In the genomic region with DNA sequence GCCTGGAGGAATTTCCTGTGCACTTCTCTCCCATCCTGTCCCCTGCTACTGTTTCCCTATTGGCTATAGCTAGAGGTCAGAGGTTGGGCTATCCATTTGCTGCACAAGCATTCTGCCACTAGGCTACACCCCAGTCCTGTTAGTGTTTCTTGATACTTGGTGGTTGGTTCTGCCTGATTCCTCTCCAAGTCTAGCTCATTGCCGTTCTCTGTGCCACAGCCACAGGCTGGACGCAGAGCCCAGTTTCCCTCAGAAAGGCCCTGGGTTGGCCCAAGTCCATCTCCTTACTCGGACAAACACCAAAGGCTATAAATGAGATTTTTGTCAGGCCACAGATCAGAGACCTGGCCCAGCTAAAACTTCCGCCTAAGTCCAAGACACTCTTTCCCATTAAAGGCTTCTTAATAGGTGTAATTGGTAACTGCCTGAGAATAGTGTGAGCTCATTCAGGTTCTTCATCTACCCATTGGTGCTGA, we compare ENCODE assay signal across 11 mouse cellular contexts.
DNase-seq lines count a peak whose midpoint lies in the region; ATAC-seq and TF ChIP-seq lines count a peak whose summit lies in the region.
"Had no signal": no experiment of that assay in that cellular context is flagged by ENCODE, and none has a peak within 500 bp of the region (broad histone marks: within the 10 kb centered on the region; RNA-seq: fewer than 3 reads in every experiment).

No protein-coding gene starts in this region.

- ATAC-seq in forebrain, embryonic 13.5 days, result peak; percentile 66
- no peak for ATAC-seq in forebrain, embryonic 12.5 days (ENCODE audit: low FRiP score)
- ATAC-seq in stomach, postnatal 0 days (ENCODE audit: low FRiP score, low TSS enrichment), result no peak
- ATAC-seq in megakaryocyte-erythroid progenitor cell, adult 5-6 weeks (replicated peaks; ENCODE audit: low FRiP score, low TSS enrichment, poor library complexity, severe bottlenecking), result no peak
- ATAC-seq: inflammation-experienced regulatory T-cells, adult 6 months had no signal

- peaks cover 15% of the 10 kb centered on the region for H3K4me1 ChIP-seq in forebrain, embryonic 13.5 days
- peaks cover 7% of the 10 kb centered on the region; the same call in 1 of the 2 replicates for H3K4me1 ChIP-seq in forebrain, embryonic 12.5 days
- no peaks in the 10 kb centered on the region for H3K4me1 ChIP-seq in stomach, postnatal 0 days (replicated peaks; ENCODE audit: control insufficient read depth, insufficient read depth)

- no peak for TF ChIP-seq EP300 in stomach, postnatal 0 days (optimal IDR thresholded peaks at IDR 0.05)

- no peak overlapping the region; the same call in 1 of the 2 replicates for H3K27ac ChIP-seq in forebrain, embryonic 13.5 days
- H3K27ac ChIP-seq in forebrain, embryonic 12.5 days, result no peak overlapping the region
- H3K27ac ChIP-seq in stomach, postnatal 0 days (replicated peaks), result no peak overlapping the region
- H3K27ac ChIP-seq: lung, embryonic 15.5 days had no signal

- no peaks in the 10 kb centered on the region for H3K36me3 ChIP-seq in forebrain, embryonic 13.5 days (ENCODE audit: poor library complexity, severe bottlenecking)
- no peaks in the 10 kb centered on the region for H3K36me3 ChIP-seq in forebrain, embryonic 12.5 days (replicated peaks)
- no peaks in the 10 kb centered on the region for H3K36me3 ChIP-seq in stomach, postnatal 0 days (ENCODE audit: control insufficient read depth, insufficient read depth, low read length)
- H3K36me3 ChIP-seq: lung, embryonic 15.5 days had no signal

- H3K27me3 ChIP-seq in forebrain, embryonic 13.5 days, result no peaks in the 10 kb centered on the region
- H3K27me3 ChIP-seq in forebrain, embryonic 12.5 days, result no peaks in the 10 kb centered on the region
- no peaks in the 10 kb centered on the region for H3K27me3 ChIP-seq in stomach, postnatal 0 days (ENCODE audit: control insufficient read depth, insufficient read depth, low read length)
- H3K27me3 ChIP-seq: lung, embryonic 15.5 days had no signal

- DNase-seq in ovary, postnatal 14 days (ENCODE audit: low spot score), result peak; percentile 18
- no peak for DNase-seq in ovary, postnatal 36 days (ENCODE audit: low spot score)
- DNase-seq in kidney, postnatal 25 days, result peak; percentile 27 to 36
- DNase-seq in stomach, postnatal 0 days (ENCODE audit: low spot score), result no peak
- DNase-seq in adrenal gland, postnatal 4 days (ENCODE audit: low spot score in 2 of 2), result no peak
- DNase-seq: spleen, adult 18-20 months had no signal

- no peak overlapping the region for H3K9ac ChIP-seq in forebrain, embryonic 13.5 days
- no peak overlapping the region for H3K9ac ChIP-seq in forebrain, embryonic 12.5 days
- no peak overlapping the region for H3K9ac ChIP-seq in stomach, postnatal 0 days (ENCODE audit: low read length)
- H3K9ac ChIP-seq: lung, embryonic 15.5 days had no signal

- H3K4me3 ChIP-seq in forebrain, embryonic 13.5 days, result no peak overlapping the region
- no peak overlapping the region for H3K4me3 ChIP-seq in forebrain, embryonic 12.5 days (replicated peaks)
- no peak overlapping the region for H3K4me3 ChIP-seq in stomach, postnatal 0 days (ENCODE audit: low read depth, low read length)
- H3K4me3 ChIP-seq: lung, embryonic 15.5 days had no signal

- peak; percentile 33; the same call in 1 of the 2 replicates for TF ChIP-seq CTCF in stomach, postnatal 0 days (IDR thresholded peaks at IDR 0.05; ENCODE audit: low read depth)

- 19% methylated on average over 4 of the region's 4 CpGs for WGBS in forebrain, embryonic 13.5 days
- 41% methylated on average over 4 of the region's 4 CpGs for WGBS in forebrain, embryonic 12.5 days
- 70% methylated on average over 4 of the region's 4 CpGs for WGBS in stomach, postnatal 0 days

- no peak overlapping the region for H3K4me2 ChIP-seq in forebrain, embryonic 13.5 days
- H3K4me2 ChIP-seq in forebrain, embryonic 12.5 days, result no peak overlapping the region
- no peak overlapping the region for H3K4me2 ChIP-seq in stomach, postnatal 0 days (replicated peaks; ENCODE audit: low read depth)
- H3K4me2 ChIP-seq: lung, embryonic 15.5 days had no signal

- no peaks in the 10 kb centered on the region for H3K9me3 ChIP-seq in forebrain, embryonic 13.5 days (replicated peaks)
- H3K9me3 ChIP-seq in forebrain, embryonic 12.5 days, result no peaks in the 10 kb centered on the region
- H3K9me3 ChIP-seq in stomach, postnatal 0 days (ENCODE audit: control insufficient read depth, low read length), result no peaks in the 10 kb centered on the region
- H3K9me3 ChIP-seq: lung, embryonic 15.5 days had no signal

Comparison
In these comparisons a context has a peak if more than half of its experiments do, and no peak if none do; other contexts are left out.
1. DNase-seq: peak in ovary, postnatal 14 days (single experiment) and kidney, postnatal 25 days (2 of 2); none in ovary, postnatal 36 days (single experiment), stomach, postnatal 0 days (single experiment) and adrenal gland, postnatal 4 days (0 of 2).